Mouse (Mus musculus) thymus, adult 2 months (tissue): ENCODE results near the gene Armc9.

Experiments used
- CTCF ChIP-seq: fragments of 200-500 bp; IDR thresholded peaks from 2 replicates; pipeline ENCODE4 v1.5.1; 2012; ENCODE audit warnings: mild to moderate bottlenecking, control low read depth, low read length, moderate library complexity, borderline replicate concordance; ENCODE audit not compliant: control insufficient read depth, poor library complexity, insufficient read depth; ENCODE audit errors: extremely low read depth
- POLR2A ChIP-seq: fragments of 200-500 bp; IDR thresholded peaks from 2 replicates; pipeline ENCODE4 v1.6.1; 2012; ENCODE audit warnings: mild to moderate bottlenecking, low read length, control low read depth, moderate library complexity; ENCODE audit not compliant: control insufficient read depth, poor library complexity, insufficient read depth; ENCODE audit errors: extremely low read depth

DNA sequence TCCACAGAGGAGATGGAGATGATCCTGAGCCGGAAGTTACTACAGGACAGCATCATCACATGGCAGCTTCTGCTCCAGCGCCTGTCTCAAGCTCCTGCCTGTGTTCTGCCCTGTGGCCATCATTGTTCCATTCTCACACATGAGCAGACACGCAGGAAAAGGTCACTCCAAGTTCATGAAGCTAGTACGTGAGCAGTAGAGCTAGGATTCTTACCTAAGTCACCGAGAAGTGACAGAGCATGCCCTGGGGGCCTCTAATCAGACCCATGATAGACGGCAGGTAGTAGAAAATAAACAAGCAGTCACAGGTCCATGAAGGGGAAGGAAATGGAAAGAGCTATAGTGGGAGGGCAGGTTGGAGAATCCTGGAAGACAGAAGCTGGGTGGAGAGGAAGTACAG, 63.4 kb downstream of the Armc9 start:
- TF ChIP-seq POLR2A: no peak
- TF ChIP-seq CTCF: no peak
